Mouse (Mus musculus) intestine, postnatal 0 days (tissue): Measurements from ENCODE around the gene Anks1. TPM values are rescaled to one million over a fixed set of nuclear protein-coding genes. Genes with fewer than 3 reads are reported as not detected.
A peak's percentile ranks its signal among the peaks of the same experiment; 100 is the strongest.
"Not testable (repeated sequence)": the region's sequence is repeated elsewhere in the genome, so short reads cannot be mapped to it uniquely, and the experiment has no call there.

Experiments used
- ATAC-seq: fragments of 200-750 bp; cut with Nextera tagmentation; 2 replicates; pipeline ENCODE4 v1.8.0; 2017; ENCODE audit warnings: mild to moderate bottlenecking, moderate TSS enrichment, moderate library complexity
- H3K27ac ChIP-seq: fragments of 300-500 bp; sonication (generic); 2 replicates; pipeline ENCODE4 v1.5.1; 2014; ENCODE audit warnings: mild to moderate bottlenecking, low read depth, low read length, moderate library complexity
- H3K27me3 ChIP-seq: fragments of 300-500 bp; sonication (generic); replicated peaks from 2 replicates; pipeline ENCODE4 v1.6.1; 2014; ENCODE audit warnings: low read length, mixed read lengths; ENCODE audit not compliant: control insufficient read depth, insufficient read depth
- H3K36me3 ChIP-seq: fragments of 300-500 bp; sonication (generic); 2 replicates; pipeline ENCODE4 v1.6.1; 2014; ENCODE audit warnings: mild to moderate bottlenecking, moderate library complexity; ENCODE audit not compliant: control insufficient read depth, insufficient read depth
- H3K4me1 ChIP-seq: fragments of 300-500 bp; sonication (generic); replicated peaks from 2 replicates; pipeline ENCODE4 v1.6.1; 2014; ENCODE audit warnings: antibody characterized with exemption, low read length, mixed read lengths; ENCODE audit not compliant: control insufficient read depth, insufficient read depth
- H3K4me2 ChIP-seq: fragments of 300-500 bp; sonication (generic); replicated peaks from 2 replicates; pipeline ENCODE4 v1.6.1; 2014; ENCODE audit warnings: low read depth, mild to moderate bottlenecking, moderate library complexity
- H3K4me3 ChIP-seq: fragments of 300-500 bp; sonication (generic); 2 replicates; pipeline ENCODE4 v1.5.1; 2014; ENCODE audit warnings: low read depth, low read length
- H3K9ac ChIP-seq: fragments of 300-500 bp; sonication (generic); 2 replicates; pipeline ENCODE4 v1.6.1; 2014; ENCODE audit warnings: mild to moderate bottlenecking, low read depth, low read length
- H3K9me3 ChIP-seq: fragments of 300-500 bp; sonication (generic); 2 replicates; pipeline ENCODE4 v1.6.1; 2016; ENCODE audit warnings: mixed run types; ENCODE audit not compliant: control insufficient read depth
- CTCF ChIP-seq: sonication (generic); IDR thresholded peaks from 2 replicates; pipeline ENCODE4 v1.5.1; 2016; ENCODE audit warnings: low read depth, mild to moderate bottlenecking, control low read depth, antibody characterized with exemption, moderate library complexity
- WGBS: fragments of 180-500 bp; shearing (Covaris S2); extraction: QIAGEN DNeasy Blood & Tissue Kit; methylation state at CpG from one replicate; pipeline ENCODE4 v1.1.7; 2014; 5-methylcytosine and 5-hydroxymethylcytosine counted together
- polyA plus RNA-seq: library from polyadenylated mRNA; unstranded; fragments of >200 nt; fragmentation: Nextera tagmentation; extraction: Ambion mirVana; gene quantifications from 2 replicates; pipeline ENCODE4 v1.2.1, GENCODE M21; 2015

The Anks1 gene
- polyA plus RNA-seq, 1 experiment from 2014 or later: 10.0 TPM

GRCm38 (mm10) chr17:27957649-27958048, 48.5 kb downstream of the Anks1 start:
- H3K4me3 ChIP-seq: no peak overlapping the region
- H3K36me3 ChIP-seq: no peaks in the 10 kb centered on the region
- H3K27me3 ChIP-seq: no peaks in the 10 kb centered on the region
- H3K4me2 ChIP-seq: no peak overlapping the region
- 95% methylated on average over 9 of the region's 9 CpGs for WGBS
- H3K9ac ChIP-seq: no peak overlapping the region
- H3K27ac ChIP-seq: no peak overlapping the region
- H3K9me3 ChIP-seq: no peaks in the 10 kb centered on the region
- H3K4me1 ChIP-seq: no peaks in the 10 kb centered on the region
- TF ChIP-seq CTCF: no peak
- no peak for ATAC-seq

- H3K4me2 ChIP-seq: no peak overlapping the region
- ATAC-seq: no peak
- no peak overlapping the region for H3K9ac ChIP-seq
- H3K27ac ChIP-seq: no peak overlapping the region
- H3K27me3 ChIP-seq: no peaks in the 10 kb centered on the region
- WGBS: 79% methylated on average over 21 of the region's 21 CpGs
- H3K36me3 ChIP-seq: no peaks in the 10 kb centered on the region
- TF ChIP-seq CTCF: no peak
- no peaks in the 10 kb centered on the region for H3K4me1 ChIP-seq
- H3K9me3 ChIP-seq: no peaks in the 10 kb centered on the region
- no peak overlapping the region for H3K4me3 ChIP-seq
Observed at GRCm38 (mm10) chr17:27960128-27961111, 51.3 kb downstream of the Anks1 start.

GRCm38 (mm10) chr17:27963120-27963519, 54.0 kb downstream of the Anks1 start:
- H3K36me3 ChIP-seq, H3K4me1 ChIP-seq, H3K9me3 ChIP-seq, H3K4me2 ChIP-seq, H3K27me3 ChIP-seq, H3K27ac ChIP-seq, H3K9ac ChIP-seq, ATAC-seq, H3K4me3 ChIP-seq: not testable (repeated sequence)
- WGBS: 92% methylated on average over 7 of the region's 7 CpGs

- Histone ChIP-seq H3K4me2 (0 out of 2 replicates have a peak overlapping the region, but pooled peaks have one; percentile 9), H3K27me3 (no peaks in the 10 kb centered on the region), H3K9ac (0 out of 2 replicates have a peak overlapping the region, but pooled peaks have one; percentile 7), H3K4me3 (no peak overlapping the region), H3K9me3 (no peaks in the 10 kb centered on the region), H3K36me3 (no peaks in the 10 kb centered on the region), H3K4me1 (0 out of 2 replicates have a peak, but pooled peaks cover 2% of the 10 kb centered on the region), H3K27ac (peak overlapping the region; percentile 64; the same call in 1 of the 2 replicates)
- no peak for TF ChIP-seq CTCF
- ATAC-seq: no peak
- 38% methylated on average over 4 of the region's 4 CpGs for WGBS
Observed at GRCm38 (mm10) chr17:27964607-27965006, 55.5 kb downstream of the Anks1 start.

- 42% methylated on average over 10 of the region's 10 CpGs for WGBS
- no peak overlapping the region for H3K9ac ChIP-seq
- H3K9me3 ChIP-seq: no peaks in the 10 kb centered on the region
- TF ChIP-seq CTCF: peak; percentile 43
- H3K4me2 ChIP-seq: no peak overlapping the region
- no peak overlapping the region for H3K4me3 ChIP-seq
- 0 out of 2 replicates have a peak, but pooled peaks cover 5% of the 10 kb centered on the region for H3K4me1 ChIP-seq
- H3K27ac ChIP-seq: peak overlapping the region; percentile 64; the same call in 1 of the 2 replicates
- ATAC-seq: peak; percentile 82
- H3K36me3 ChIP-seq: no peaks in the 10 kb centered on the region
- H3K27me3 ChIP-seq: no peaks in the 10 kb centered on the region
Observed at GRCm38 (mm10) chr17:27965292-27965691, 56.2 kb downstream of the Anks1 start.

- TF ChIP-seq CTCF: no peak
- Histone ChIP-seq H3K36me3 (no peaks in the 10 kb centered on the region), H3K9ac (no peak overlapping the region), H3K4me3 (no peak overlapping the region), H3K4me1 (0 out of 2 replicates have a peak, but pooled peaks cover 5% of the 10 kb centered on the region), H3K9me3 (no peaks in the 10 kb centered on the region), H3K27ac (no peak overlapping the region), H3K4me2 (no peak overlapping the region), H3K27me3 (no peaks in the 10 kb centered on the region)
- ATAC-seq: no peak
- 69% methylated on average over 4 of the region's 4 CpGs for WGBS
Observed at GRCm38 (mm10) chr17:27966056-27966455, 57.0 kb downstream of the Anks1 start.
